Mouse (Mus musculus): Measurements from ENCODE around the gene Csmd2. TPM values are rescaled to one million over a fixed set of nuclear protein-coding genes. Genes with fewer than 3 reads are reported as not detected.
A peak's percentile ranks its signal among the peaks of the same experiment; 100 is the strongest.
"Not testable (repeated sequence)": the region's sequence is repeated elsewhere in the genome, so short reads cannot be mapped to it uniquely, and the experiment has no call there.

Csmd2 gene
- polyA plus RNA-seq, 1 experiment from 2014 or later, result 9.1 TPM

DNA sequence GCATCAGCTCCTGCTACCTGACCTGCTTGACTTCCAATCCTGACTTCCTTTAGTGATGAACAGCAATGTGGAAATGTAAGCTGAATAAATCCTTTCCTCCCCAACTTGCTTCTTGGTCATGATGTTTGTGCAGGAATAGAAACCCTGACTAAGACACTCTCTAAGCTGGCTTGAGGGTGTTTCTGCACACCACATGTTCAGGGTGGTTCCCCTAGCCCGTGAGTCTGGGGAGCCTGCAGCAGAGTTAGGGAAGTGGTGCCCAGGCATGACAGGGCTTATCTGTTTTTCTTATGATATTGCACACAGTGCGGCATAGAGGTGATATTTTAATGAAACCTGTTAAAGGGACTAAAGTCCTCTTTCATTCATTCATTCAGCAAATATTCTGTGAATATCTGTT lies 73.6 kb downstream of the Csmd2 start:
- H3K9me3 ChIP-seq; H3K27me3 ChIP-seq; H3K9ac ChIP-seq; H3K4me2 ChIP-seq; H3K4me3 ChIP-seq; H3K4me1 ChIP-seq (replicated peaks); H3K27ac ChIP-seq (replicated peaks); ATAC-seq (ENCODE audit: low read depth): not testable (repeated sequence)
- H3K36me3 ChIP-seq, result peaks cover 15% of the 10 kb centered on the region
- WGBS, result 86% methylated on average over 2 of the region's 2 CpGs

DNA sequence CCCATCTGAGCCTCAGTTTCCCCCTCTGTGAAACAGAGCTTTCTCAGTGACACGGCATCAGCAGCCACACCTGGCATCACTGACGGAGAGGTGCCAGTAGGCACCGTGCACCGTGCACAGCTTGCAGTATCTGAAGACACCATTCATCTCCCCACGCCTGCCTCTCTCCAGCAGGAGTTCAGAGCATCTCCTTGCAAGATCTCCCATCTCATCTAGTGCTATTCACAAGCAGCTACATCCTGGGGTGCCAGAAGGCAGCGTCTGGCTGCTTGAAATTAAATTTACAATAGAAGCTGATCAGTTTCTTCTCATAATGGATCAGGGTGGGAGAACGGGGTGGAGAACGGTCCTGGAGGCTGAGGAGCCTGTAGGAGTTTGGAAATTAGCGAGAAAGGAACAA lies 79.5 kb downstream of the Csmd2 start:
- no peaks in the 10 kb centered on the region for H3K27me3 ChIP-seq
- ATAC-seq (ENCODE audit: low read depth), result no peak
- WGBS, result 76% methylated on average over 9 of the region's 9 CpGs
- H3K4me2 ChIP-seq, result no peak overlapping the region
- 0 out of 2 replicates have a peak overlapping the region, but pooled peaks have one; percentile 15 for H3K27ac ChIP-seq (replicated peaks)
- H3K9ac ChIP-seq, result no peak overlapping the region
- no peaks in the 10 kb centered on the region for H3K9me3 ChIP-seq
- H3K4me1 ChIP-seq (replicated peaks), result peaks cover 14% of the 10 kb centered on the region
- no peak overlapping the region for H3K4me3 ChIP-seq
- no peaks in the 10 kb centered on the region for H3K36me3 ChIP-seq

- WGBS, result 89% methylated on average over 3 of the region's 3 CpGs
- Histone ChIP-seq H3K27me3 (no peaks in the 10 kb centered on the region), H3K4me2 (no peak overlapping the region), H3K27ac (replicated peaks) (0 out of 2 replicates have a peak overlapping the region, but pooled peaks have one; percentile 19), H3K9ac (no peak overlapping the region), H3K4me3 (no peak overlapping the region), H3K4me1 (replicated peaks) (peaks cover 33% of the 10 kb centered on the region), H3K36me3 (no peaks in the 10 kb centered on the region), H3K9me3 (no peaks in the 10 kb centered on the region)
- no peak for ATAC-seq (ENCODE audit: low read depth)
These were observed 96.8 kb downstream of the Csmd2 start for GRCm38 (mm10) chr4:128084466-128084865.

DNA sequence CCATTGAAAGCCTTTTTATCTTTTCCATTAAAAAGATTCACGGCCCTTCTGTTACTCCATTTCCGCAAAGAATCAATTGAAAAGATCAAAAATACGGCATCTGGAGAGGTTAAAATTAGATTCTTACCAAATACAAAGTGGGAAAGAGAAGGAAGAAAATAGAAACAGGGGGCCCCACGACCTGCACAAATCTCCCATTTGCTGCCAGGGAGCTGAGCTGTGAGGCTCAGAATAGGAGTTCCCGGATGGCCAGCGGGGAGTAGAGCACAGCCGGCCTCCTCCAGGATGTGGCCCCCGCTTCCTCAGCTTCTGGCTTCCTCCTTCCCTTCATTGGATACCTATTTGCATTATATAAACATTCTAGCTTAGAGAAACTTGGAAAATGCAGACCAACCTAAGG lies 97.4 kb downstream of the Csmd2 start:
- Histone ChIP-seq H3K9me3 (no peaks in the 10 kb centered on the region), H3K9ac (no peak overlapping the region), H3K36me3 (no peaks in the 10 kb centered on the region), H3K4me2 (no peak overlapping the region), H3K27ac (replicated peaks) (0 out of 2 replicates have a peak overlapping the region, but pooled peaks have one; percentile 19), H3K4me3 (no peak overlapping the region), H3K4me1 (replicated peaks) (peaks cover 36% of the 10 kb centered on the region), H3K27me3 (no peaks in the 10 kb centered on the region)
- 64% methylated on average over 8 of the region's 8 CpGs for WGBS
- ATAC-seq (ENCODE audit: low read depth), result no peak

DNA sequence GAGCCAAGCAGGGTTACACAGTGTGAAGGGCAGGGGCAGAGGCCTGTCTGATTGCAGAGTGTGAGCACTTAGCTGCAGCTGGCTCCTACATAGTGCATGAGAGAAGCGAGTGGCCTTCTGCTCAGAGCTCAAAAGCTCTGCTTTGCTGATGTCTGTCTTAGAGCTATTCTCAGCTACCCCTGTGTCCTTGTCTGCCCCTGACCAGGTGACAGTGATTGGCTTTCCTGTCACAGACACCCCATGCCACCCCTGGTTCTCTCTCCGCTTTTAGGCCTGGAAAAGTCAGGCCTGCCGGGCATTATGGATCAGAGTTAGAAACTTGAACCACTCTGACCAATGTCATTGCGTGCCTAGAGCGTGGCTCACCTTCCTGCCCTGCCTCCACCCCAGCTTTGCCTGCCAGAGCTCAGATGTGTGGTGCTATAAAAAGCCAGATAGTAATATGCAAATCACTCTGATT lies 99.5 kb downstream of the Csmd2 start:
- no peaks in the 10 kb centered on the region for H3K27me3 ChIP-seq
- peaks cover 36% of the 10 kb centered on the region for H3K4me1 ChIP-seq (replicated peaks)
- peak; percentile 57 for ATAC-seq (ENCODE audit: low read depth)
- 31% methylated on average over 5 of the region's 5 CpGs for WGBS
- H3K4me2 ChIP-seq, result 0 out of 2 replicates have a peak overlapping the region, but pooled peaks have one; percentile 1
- H3K36me3 ChIP-seq, result no peaks in the 10 kb centered on the region
- H3K9ac ChIP-seq, result peak overlapping the region; percentile 23; the same call in 1 of the 2 replicates
- no peaks in the 10 kb centered on the region for H3K9me3 ChIP-seq
- peak overlapping the region; percentile 89 for H3K27ac ChIP-seq (replicated peaks)
- no peak overlapping the region for H3K4me3 ChIP-seq

DNA sequence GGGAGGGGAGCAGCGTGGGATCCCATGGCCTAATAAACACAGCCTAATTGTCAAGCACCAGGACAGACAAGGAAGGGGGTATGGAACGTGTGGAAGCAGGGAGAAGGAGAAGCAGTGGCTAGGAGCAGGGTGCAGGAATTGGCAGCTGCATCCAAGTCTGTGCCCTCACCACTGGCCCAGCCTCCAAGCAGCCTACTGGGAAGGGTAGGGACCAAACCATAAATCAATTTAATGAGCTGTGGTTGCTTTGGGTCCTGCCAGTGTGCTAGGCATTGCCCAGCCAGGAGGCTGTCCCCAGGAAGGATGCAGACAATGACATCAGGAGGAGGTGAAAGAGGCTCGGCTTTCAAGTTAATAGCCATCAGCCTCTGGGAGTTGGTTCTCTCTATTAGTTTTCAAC lies 100.0 kb downstream of the Csmd2 start:
- peak overlapping the region; percentile 89 for H3K27ac ChIP-seq (replicated peaks)
- WGBS, result 3% methylated on average over 3 of the region's 3 CpGs
- ATAC-seq (ENCODE audit: low read depth), result peak; percentile 93

GRCm38 (mm10) chr4:128088264-128088663 lies 100.6 kb downstream of the Csmd2 start:
- ATAC-seq (ENCODE audit: low read depth), result 0 out of 2 replicates have a peak, but pooled peaks have one; percentile 25
- 65% methylated on average over 3 of the region's 3 CpGs for WGBS
- Histone ChIP-seq H3K27ac (replicated peaks) (peak overlapping the region; percentile 89), H3K4me1 (replicated peaks) (peaks cover 36% of the 10 kb centered on the region), H3K9me3 (no peaks in the 10 kb centered on the region), H3K9ac (no peak overlapping the region), H3K36me3 (no peaks in the 10 kb centered on the region), H3K27me3 (no peaks in the 10 kb centered on the region), H3K4me3 (no peak overlapping the region), H3K4me2 (no peak overlapping the region)

More for the DNA sequence above, 100.0 kb downstream of the Csmd2 start:
- H3K9ac ChIP-seq, result peak overlapping the region; percentile 23; the same call in 1 of the 2 replicates
- no peaks in the 10 kb centered on the region for H3K36me3 ChIP-seq
- 0 out of 2 replicates have a peak overlapping the region, but pooled peaks have one; percentile 1 for H3K4me2 ChIP-seq
- H3K4me1 ChIP-seq (replicated peaks), result peaks cover 36% of the 10 kb centered on the region
- no peaks in the 10 kb centered on the region for H3K27me3 ChIP-seq
- no peak overlapping the region for H3K4me3 ChIP-seq
- no peaks in the 10 kb centered on the region for H3K9me3 ChIP-seq

- no peak overlapping the region for H3K4me2 ChIP-seq
- H3K27me3 ChIP-seq, result no peaks in the 10 kb centered on the region
- no peaks in the 10 kb centered on the region for H3K36me3 ChIP-seq
- H3K27ac ChIP-seq (replicated peaks), result no peak overlapping the region
- 50% methylated on average over 3 of the region's 3 CpGs for WGBS
- no peak for ATAC-seq (ENCODE audit: low read depth)
- peaks cover 36% of the 10 kb centered on the region for H3K4me1 ChIP-seq (replicated peaks)
- no peak overlapping the region for H3K9ac ChIP-seq
- no peaks in the 10 kb centered on the region for H3K9me3 ChIP-seq
- H3K4me3 ChIP-seq, result no peak overlapping the region
These were observed 104.3 kb downstream of the Csmd2 start for GRCm38 (mm10) chr4:128091938-128092337.

DNA sequence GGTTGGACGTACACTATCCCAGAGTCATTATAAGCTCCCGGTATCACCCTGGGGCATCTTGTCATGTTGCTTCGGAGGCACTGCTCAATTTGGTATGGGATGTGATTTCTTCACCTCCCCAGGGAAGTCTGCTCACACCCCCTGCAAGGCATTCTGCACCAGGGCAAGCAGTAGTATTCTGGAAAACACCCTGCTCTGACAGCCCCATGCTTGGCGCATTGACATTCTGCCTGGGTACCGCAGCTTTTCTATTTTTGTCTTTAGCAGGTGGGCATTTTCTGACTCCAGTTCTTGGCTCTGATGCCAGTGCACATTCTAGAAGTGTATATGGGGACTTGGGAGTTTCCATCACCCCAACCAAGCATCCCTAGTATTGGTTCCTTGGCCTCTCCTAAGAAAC lies 111.9 kb downstream of the Csmd2 start:
- 74% methylated on average over 5 of the region's 5 CpGs for WGBS
- H3K9ac ChIP-seq, result no peak overlapping the region

GRCm38 (mm10) chr4:128100541-128100940 lies 112.9 kb downstream of the Csmd2 start:
- Histone ChIP-seq H3K27me3 (no peaks in the 10 kb centered on the region), H3K36me3 (no peaks in the 10 kb centered on the region), H3K9me3 (no peaks in the 10 kb centered on the region), H3K4me1 (replicated peaks) (peaks cover 22% of the 10 kb centered on the region), H3K9ac (no peak overlapping the region), H3K27ac (replicated peaks) (no peak overlapping the region), H3K4me3 (no peak overlapping the region), H3K4me2 (no peak overlapping the region)
- WGBS, result 63% methylated on average over 5 of the region's 5 CpGs
- ATAC-seq (ENCODE audit: low read depth), result no peak

More for the DNA sequence above, 111.9 kb downstream of the Csmd2 start:
- Histone ChIP-seq H3K4me2 (no peak overlapping the region), H3K27ac (replicated peaks) (no peak overlapping the region), H3K4me1 (replicated peaks) (peaks cover 25% of the 10 kb centered on the region), H3K4me3 (no peak overlapping the region), H3K27me3 (no peaks in the 10 kb centered on the region), H3K9me3 (no peaks in the 10 kb centered on the region), H3K36me3 (no peaks in the 10 kb centered on the region)
- ATAC-seq (ENCODE audit: low read depth), result no peak

- Histone ChIP-seq H3K27me3 (no peaks in the 10 kb centered on the region), H3K36me3 (no peaks in the 10 kb centered on the region), H3K27ac (replicated peaks) (no peak overlapping the region), H3K9me3 (no peaks in the 10 kb centered on the region), H3K4me1 (replicated peaks) (peaks cover 19% of the 10 kb centered on the region), H3K4me3 (no peak overlapping the region), H3K9ac (no peak overlapping the region), H3K4me2 (no peak overlapping the region)
- ATAC-seq (ENCODE audit: low read depth), result no peak
- WGBS, result 77% methylated on average over 7 of the region's 7 CpGs
These were observed 128.7 kb downstream of the Csmd2 start for GRCm38 (mm10) chr4:128116331-128116730.

DNA sequence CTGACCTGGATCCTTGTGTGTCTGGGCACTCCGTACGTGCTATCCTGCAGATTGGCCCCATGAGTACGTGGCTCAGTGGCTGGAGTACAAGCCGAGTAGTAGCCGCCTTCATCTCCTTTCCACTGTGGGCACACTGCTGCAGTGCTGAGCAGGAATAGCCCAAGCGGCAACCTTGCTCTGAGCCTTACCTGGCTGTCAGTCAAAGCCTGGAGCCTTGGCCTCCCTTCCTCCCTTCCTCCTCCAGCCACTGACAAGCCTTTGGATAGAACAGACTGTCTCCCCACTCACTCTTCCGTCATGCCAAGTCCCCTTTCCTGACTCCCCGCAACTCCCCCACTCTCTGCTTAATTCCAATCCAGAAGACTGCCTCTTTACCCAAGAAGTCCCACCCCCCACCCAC lies 135.6 kb downstream of the Csmd2 start:
- Histone ChIP-seq H3K4me2 (no peak overlapping the region), H3K4me3 (no peak overlapping the region), H3K9ac (no peak overlapping the region), H3K27ac (replicated peaks) (no peak overlapping the region), H3K9me3 (0 out of 2 replicates have a peak, but pooled peaks cover 5% of the 10 kb centered on the region), H3K4me1 (replicated peaks) (peaks cover 1% of the 10 kb centered on the region), H3K27me3 (no peaks in the 10 kb centered on the region), H3K36me3 (no peaks in the 10 kb centered on the region)
- no peak for ATAC-seq (ENCODE audit: low read depth)
- WGBS, result 79% methylated on average over 8 of the region's 8 CpGs

- Histone ChIP-seq H3K4me2 (no peak overlapping the region), H3K9me3 (0 out of 2 replicates have a peak, but pooled peaks cover 5% of the 10 kb centered on the region), H3K4me1 (replicated peaks) (no peaks in the 10 kb centered on the region), H3K9ac (no peak overlapping the region), H3K27me3 (no peaks in the 10 kb centered on the region), H3K4me3 (no peak overlapping the region), H3K27ac (replicated peaks) (no peak overlapping the region), H3K36me3 (no peaks in the 10 kb centered on the region)
- 62% methylated on average over 4 of the region's 4 CpGs for WGBS
- ATAC-seq (ENCODE audit: low read depth), result no peak
These were observed 137.1 kb downstream of the Csmd2 start for GRCm38 (mm10) chr4:128124738-128125137.
